Mouse (Mus musculus): ENCODE data around the gene Etnppl. TPM values are rescaled to one million over a fixed set of nuclear protein-coding genes. Genes with fewer than 3 reads are reported as not detected.

Etnppl gene
- polyA plus RNA-seq, 1 experiment = not detected

- Histone ChIP-seq H3ac (ENCODE audit: control insufficient read depth, insufficient read length) (no peak overlapping the region), H3K27me3 (ENCODE audit: control insufficient read depth, insufficient read depth, insufficient read length) (no peaks in the 10 kb centered on the region), H3K4me2 (ENCODE audit: low read depth) (no peak overlapping the region), H3K79me2 (ENCODE audit: control insufficient read depth, insufficient read depth) (no peaks in the 10 kb centered on the region), H3K4me3 (no peak overlapping the region), H3K36me3 (ENCODE audit: control insufficient read depth, insufficient read depth) (no peaks in the 10 kb centered on the region)
- TF ChIP-seq USF1 (IDR thresholded peaks at IDR 0.05; ENCODE audit: low read depth) (no peak), MYOD1 (IDR thresholded peaks at IDR 0.05; ENCODE audit: control insufficient read depth in 1 of 3, insufficient read length in 2 of 3, low read depth in 2 of 3) (no peak), POLR2A (IDR thresholded peaks at IDR 0.05; ENCODE audit: insufficient read length, low read depth) (no peak)
Observed at GRCm38 (mm10) chr3:130681226-130681625, 64.0 kb downstream of the Etnppl start.

- H3K79me2 ChIP-seq (ENCODE audit: control insufficient read depth, insufficient read depth) = no peaks in the 10 kb centered on the region
- H3K4me3 ChIP-seq = no peak overlapping the region
- no peaks in the 10 kb centered on the region for H3K27me3 ChIP-seq (ENCODE audit: control insufficient read depth, insufficient read depth, insufficient read length)
- no peak for TF ChIP-seq TCF3 (IDR thresholded peaks at IDR 0.05; ENCODE audit: insufficient read length, low read depth)
- TF ChIP-seq TCF12 (IDR thresholded peaks at IDR 0.05; ENCODE audit: insufficient read depth, poor library complexity, severe bottlenecking) = no peak
- no peak for TF ChIP-seq SRF (IDR thresholded peaks at IDR 0.05; ENCODE audit: control insufficient read depth, insufficient read length, low read depth)
- no peak for TF ChIP-seq POLR2A (IDR thresholded peaks at IDR 0.05; ENCODE audit: insufficient read length, low read depth)
- no peak for TF ChIP-seq POLR2AphosphoS2 (IDR thresholded peaks at IDR 0.05; ENCODE audit: insufficient read length, low read depth)
- TF ChIP-seq MYOG (IDR thresholded peaks at IDR 0.05; ENCODE audit: control insufficient read depth in 1 of 3, insufficient read depth in 1 of 3, insufficient read length in 2 of 3, low read depth in 2 of 3) = no peak
- no peak for TF ChIP-seq MYOD1 (IDR thresholded peaks at IDR 0.05; ENCODE audit: control insufficient read depth in 1 of 3, insufficient read length in 2 of 3, low read depth in 2 of 3)
- no peak for TF ChIP-seq CEBPB (IDR thresholded peaks at IDR 0.05; ENCODE audit: insufficient read depth, poor library complexity, severe bottlenecking)
- no peak overlapping the region for H3K4me2 ChIP-seq (ENCODE audit: low read depth)
- H3ac ChIP-seq (ENCODE audit: control insufficient read depth, insufficient read length) = no peak overlapping the region
- no peaks in the 10 kb centered on the region for H3K36me3 ChIP-seq (ENCODE audit: control insufficient read depth, insufficient read depth)
Observed at GRCm38 (mm10) chr3:130682183-130682582, 64.9 kb downstream of the Etnppl start.

- no peak overlapping the region for H3K4me3 ChIP-seq
- H3K4me2 ChIP-seq (ENCODE audit: low read depth) = no peak overlapping the region
- no peak overlapping the region for H3ac ChIP-seq (ENCODE audit: control insufficient read depth, insufficient read length)
- no peaks in the 10 kb centered on the region for H3K79me2 ChIP-seq (ENCODE audit: control insufficient read depth, insufficient read depth)
- TF ChIP-seq TCF3 (IDR thresholded peaks at IDR 0.05; ENCODE audit: insufficient read length, low read depth) = no peak
- no peak for TF ChIP-seq MYOD1 (IDR thresholded peaks at IDR 0.05; ENCODE audit: control insufficient read depth in 1 of 3, insufficient read length in 2 of 3, low read depth in 2 of 3)
- TF ChIP-seq USF1 (IDR thresholded peaks at IDR 0.05; ENCODE audit: low read depth) = no peak
- no peaks in the 10 kb centered on the region for H3K36me3 ChIP-seq (ENCODE audit: control insufficient read depth, insufficient read depth)
- no peaks in the 10 kb centered on the region for H3K27me3 ChIP-seq (ENCODE audit: control insufficient read depth, insufficient read depth, insufficient read length)
Observed at GRCm38 (mm10) chr3:130683836-130684235, 66.6 kb downstream of the Etnppl start.

- H3K36me3 ChIP-seq (ENCODE audit: control insufficient read depth, insufficient read depth) = no peaks in the 10 kb centered on the region
- no peaks in the 10 kb centered on the region for H3K79me2 ChIP-seq (ENCODE audit: control insufficient read depth, insufficient read depth)
- no peaks in the 10 kb centered on the region for H3K27me3 ChIP-seq (ENCODE audit: control insufficient read depth, insufficient read depth, insufficient read length)
- H3K4me3 ChIP-seq = no peak overlapping the region
- H3K4me2 ChIP-seq (ENCODE audit: low read depth) = no peak overlapping the region
- H3ac ChIP-seq (ENCODE audit: control insufficient read depth, insufficient read length) = no peak overlapping the region
- no peak for TF ChIP-seq CEBPB (IDR thresholded peaks at IDR 0.05; ENCODE audit: insufficient read depth, poor library complexity, severe bottlenecking)
- TF ChIP-seq E2F4 (IDR thresholded peaks at IDR 0.05; ENCODE audit: insufficient read depth) = no peak
- no peak for TF ChIP-seq TCF3 (IDR thresholded peaks at IDR 0.05; ENCODE audit: insufficient read length, low read depth)
- TF ChIP-seq SRF (IDR thresholded peaks at IDR 0.05; ENCODE audit: control insufficient read depth, insufficient read length, low read depth) = no peak
- TF ChIP-seq MYOG (IDR thresholded peaks at IDR 0.05; ENCODE audit: control insufficient read depth in 1 of 3, insufficient read depth in 1 of 3, insufficient read length in 2 of 3, low read depth in 2 of 3) = no peak
- TF ChIP-seq USF1 (IDR thresholded peaks at IDR 0.05; ENCODE audit: low read depth) = no peak
- TF ChIP-seq MAX (IDR thresholded peaks at IDR 0.05; ENCODE audit: low read depth) = no peak
- no peak for TF ChIP-seq POLR2AphosphoS2 (IDR thresholded peaks at IDR 0.05; ENCODE audit: insufficient read length, low read depth)
- no peak for TF ChIP-seq REST (IDR thresholded peaks at IDR 0.05; ENCODE audit: insufficient read depth, insufficient read length)
- no peak for TF ChIP-seq MYOD1 (IDR thresholded peaks at IDR 0.05; ENCODE audit: control insufficient read depth in 1 of 3, insufficient read length in 2 of 3, low read depth in 2 of 3)
- TF ChIP-seq TCF12 (IDR thresholded peaks at IDR 0.05; ENCODE audit: insufficient read depth, poor library complexity, severe bottlenecking) = no peak
- no peak for TF ChIP-seq POLR2A (IDR thresholded peaks at IDR 0.05; ENCODE audit: insufficient read length, low read depth)
Observed at GRCm38 (mm10) chr3:130684276-130685013, 67.2 kb downstream of the Etnppl start.

- Histone ChIP-seq H3K27me3 (ENCODE audit: control insufficient read depth, insufficient read depth, insufficient read length) (no peaks in the 10 kb centered on the region), H3ac (ENCODE audit: control insufficient read depth, insufficient read length) (no peak overlapping the region), H3K36me3 (ENCODE audit: control insufficient read depth, insufficient read depth) (no peaks in the 10 kb centered on the region), H3K79me2 (ENCODE audit: control insufficient read depth, insufficient read depth) (no peaks in the 10 kb centered on the region), H3K4me2 (ENCODE audit: low read depth) (no peak overlapping the region), H3K4me3 (no peak overlapping the region)
- TF ChIP-seq TCF3 (IDR thresholded peaks at IDR 0.05; ENCODE audit: insufficient read length, low read depth) (no peak), USF1 (IDR thresholded peaks at IDR 0.05; ENCODE audit: low read depth) (no peak), MAX (IDR thresholded peaks at IDR 0.05; ENCODE audit: low read depth) (no peak), E2F4 (IDR thresholded peaks at IDR 0.05; ENCODE audit: insufficient read depth) (no peak), POLR2AphosphoS2 (IDR thresholded peaks at IDR 0.05; ENCODE audit: insufficient read length, low read depth) (no peak), MYOG (IDR thresholded peaks at IDR 0.05; ENCODE audit: control insufficient read depth in 1 of 3, insufficient read depth in 1 of 3, insufficient read length in 2 of 3, low read depth in 2 of 3) (no peak), SRF (IDR thresholded peaks at IDR 0.05; ENCODE audit: control insufficient read depth, insufficient read length, low read depth) (no peak), REST (IDR thresholded peaks at IDR 0.05; ENCODE audit: insufficient read depth, insufficient read length) (no peak), CEBPB (IDR thresholded peaks at IDR 0.05; ENCODE audit: insufficient read depth, poor library complexity, severe bottlenecking) (no peak), POLR2A (IDR thresholded peaks at IDR 0.05; ENCODE audit: insufficient read length, low read depth) (no peak), MYOD1 (IDR thresholded peaks at IDR 0.05; ENCODE audit: control insufficient read depth in 1 of 3, insufficient read length in 2 of 3, low read depth in 2 of 3) (no peak), TCF12 (IDR thresholded peaks at IDR 0.05; ENCODE audit: insufficient read depth, poor library complexity, severe bottlenecking) (no peak)
Observed at GRCm38 (mm10) chr3:130685014-130685366, 67.7 kb downstream of the Etnppl start.

Data from myocyte (in vitro differentiated cells).